Mouse (Mus musculus) naive thymus-derived CD4-positive, alpha-beta T cell, adult 5 months (primary cell): ENCODE data around the gene Olfr671. TPM values are rescaled to one million over a fixed set of nuclear protein-coding genes. Genes with fewer than 3 reads are reported as not detected.

ENCODE experiments used
- polyA plus RNA-seq: library from polyadenylated mRNA; unstranded; fragments of 100-300 nt; shearing (Covaris generic); gene quantifications from one replicate; pipeline ENCODE4 v1.2.1, GENCODE M21; 2017

The Olfr671 gene
- polyA plus RNA-seq: 0.17 TPM

DNA sequence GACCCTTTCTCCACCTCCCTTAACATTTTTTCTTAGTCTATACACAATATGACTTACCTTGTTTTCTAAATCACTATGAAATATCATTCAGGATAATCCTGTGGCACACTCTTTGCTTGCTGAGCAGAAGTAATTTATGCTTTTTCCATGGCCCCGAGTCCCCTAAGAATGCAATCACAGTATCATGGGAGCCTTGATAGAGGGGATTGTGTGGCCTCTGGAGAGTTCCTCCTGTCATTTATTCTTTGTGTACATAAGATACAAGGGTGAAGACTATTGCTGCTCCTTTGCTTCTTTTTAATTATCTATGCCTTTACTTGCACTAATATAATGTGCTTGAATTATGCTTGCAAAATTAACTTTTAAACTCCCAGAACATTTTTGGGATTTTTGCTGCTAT is at the start of gene Olfr671:
Gene Olfr671, minus strand, starts transcription at position 101 of the 400 bp plus-strand sequence.

DNA sequence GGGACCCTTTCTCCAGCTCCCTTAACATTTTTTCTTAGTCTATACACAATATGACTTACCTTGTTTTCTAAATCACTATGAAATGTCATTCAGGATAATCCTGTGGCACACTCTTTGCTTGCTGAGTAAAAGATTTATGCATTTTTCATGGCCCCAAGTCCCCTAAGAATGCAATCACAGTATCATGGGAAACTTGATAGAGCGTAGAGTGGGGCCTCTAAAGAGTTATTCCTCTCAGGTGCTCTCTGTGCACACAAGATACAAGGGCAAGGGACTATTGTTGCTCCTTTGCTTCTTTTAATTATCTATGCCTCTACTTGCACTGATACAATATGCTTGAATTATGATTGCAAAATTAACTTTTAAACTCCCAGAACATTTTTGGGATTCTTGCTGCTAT is 49.4 kb upstream of the Olfr671 start, which contains the start of gene Olfr675:
Gene Olfr675, minus strand, starts transcription at position 101 of the 400 bp plus-strand sequence.

GRCm38 (mm10) chr7:105001929-105002328 is 23.0 kb upstream of the Olfr671 start, which contains the start of gene Olfr672:
Gene Olfr672, minus strand, starts transcription at chr7:105002029.

GRCm38 (mm10) chr7:104962520-104962919 is 16.4 kb downstream of the Olfr671 start, which contains the start of gene Olfr670:
Gene Olfr670, minus strand, starts transcription at chr7:104962620.

DNA sequence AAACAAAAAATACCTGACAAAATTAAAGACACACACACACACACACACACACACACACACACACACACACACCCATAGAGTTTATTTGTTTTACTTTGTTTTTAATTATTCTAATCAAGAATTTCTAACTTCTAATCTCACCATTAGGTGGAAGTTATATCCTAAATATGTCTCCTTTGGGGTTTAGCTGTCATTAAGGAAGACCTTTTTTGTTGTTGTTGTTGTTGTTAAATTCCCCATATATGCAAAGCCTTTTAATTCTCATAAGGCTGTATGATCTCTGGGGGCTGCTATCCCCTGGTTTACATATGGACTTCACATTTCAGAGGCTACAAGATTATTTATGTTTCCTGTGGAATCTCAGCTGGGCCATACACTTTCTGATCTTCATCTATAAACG is 45.0 kb downstream of the Olfr671 start, which contains the start of gene Olfr669:
Gene Olfr669, plus strand, starts transcription at position 301 of the 400 bp plus-strand sequence.

DNA sequence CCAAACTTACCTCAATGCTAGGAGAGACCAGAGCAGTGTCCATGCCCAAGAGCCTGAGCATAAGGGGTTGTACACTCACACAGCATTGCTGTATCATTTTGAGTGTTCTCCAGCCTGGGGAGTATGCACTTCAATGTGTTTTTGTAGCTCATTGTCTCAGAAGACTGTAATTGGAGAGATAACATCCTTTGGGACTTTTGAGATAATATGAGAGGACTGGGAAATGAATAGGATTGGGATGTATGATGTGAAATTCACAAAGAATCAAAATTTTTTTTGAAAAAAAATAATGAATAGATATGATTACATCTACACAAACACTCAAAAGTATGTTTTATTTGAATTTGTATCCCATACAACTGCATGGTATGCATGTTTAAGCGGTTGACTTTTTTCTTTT is 51.0 kb downstream of the Olfr671 start, which contains the start of gene Olfr668:
Gene Olfr668, minus strand, starts transcription at position 101 of the 400 bp plus-strand sequence.

Other genes starting within 250 kb of the Olfr671 start
- gene Usp17le, start 201.7 kb downstream of the Olfr671 start, polyA plus RNA-seq: not detected
- gene Usp17lb, start 136.5 kb downstream of the Olfr671 start, polyA plus RNA-seq: not detected
- gene Usp17la, start 122.1 kb downstream of the Olfr671 start, polyA plus RNA-seq: not detected
- gene Olfr665, start 101.1 kb downstream of the Olfr671 start, polyA plus RNA-seq: not detected
- gene Olfr666, start 83.2 kb downstream of the Olfr671 start, polyA plus RNA-seq: not detected
- gene Olfr667, start 57.6 kb downstream of the Olfr671 start, polyA plus RNA-seq: not detected
- gene Olfr668, start 51.1 kb downstream of the Olfr671 start, polyA plus RNA-seq: not detected
- gene Olfr669, start 44.9 kb downstream of the Olfr671 start, polyA plus RNA-seq: not detected
- gene Olfr670, start 16.5 kb downstream of the Olfr671 start, polyA plus RNA-seq: not detected
- gene Olfr672, start 22.9 kb upstream of the Olfr671 start, polyA plus RNA-seq: not detected
- not detected for gene Olfr675, start 49.3 kb upstream of the Olfr671 start, polyA plus RNA-seq
- gene Olfr676, start 53.6 kb upstream of the Olfr671 start, polyA plus RNA-seq: not detected
- gene Olfr677, start 72.2 kb upstream of the Olfr671 start, polyA plus RNA-seq: not detected
- not detected for gene Olfr678, start 85.3 kb upstream of the Olfr671 start, polyA plus RNA-seq
- gene Olfr679, start 102.1 kb upstream of the Olfr671 start, polyA plus RNA-seq: not detected
- not detected for gene Olfr680-ps1, start 113.7 kb upstream of the Olfr671 start, polyA plus RNA-seq
- not detected for gene Olfr681, start 137.7 kb upstream of the Olfr671 start, polyA plus RNA-seq
- gene Olfr683, start 167.9 kb upstream of the Olfr671 start, polyA plus RNA-seq: not detected
- not detected for gene Olfr684, start 184.5 kb upstream of the Olfr671 start, polyA plus RNA-seq
- gene Olfr685, start 206.9 kb upstream of the Olfr671 start, polyA plus RNA-seq: not detected
- not detected for gene Olfr686, start 228.4 kb upstream of the Olfr671 start, polyA plus RNA-seq